Comparison of ENCODE assay signal across 8 mouse cellular contexts in the genomic region with DNA sequence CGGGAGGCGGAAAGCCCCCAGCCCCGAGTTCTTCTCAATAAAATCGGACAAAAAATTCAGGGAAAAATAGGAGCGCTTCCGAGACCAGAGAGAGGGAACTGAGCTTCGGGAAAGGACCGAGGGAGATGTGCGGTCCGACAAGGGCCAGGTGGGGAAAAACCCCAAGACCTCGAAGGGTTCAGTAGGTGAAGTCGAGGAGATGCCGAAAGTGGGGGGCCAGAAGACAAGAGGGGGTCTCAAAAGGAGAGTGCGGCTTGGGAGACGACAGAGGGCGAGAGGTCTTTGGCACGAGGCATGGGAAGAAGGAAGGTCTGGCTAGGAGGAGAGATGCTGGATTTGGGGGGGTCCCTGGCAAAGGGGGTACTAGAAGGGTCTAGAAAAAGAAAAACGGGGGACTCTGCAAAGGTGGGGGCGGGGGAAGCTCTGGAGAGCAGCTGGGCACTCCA. TPM values are rescaled to one million over a fixed set of nuclear protein-coding genes. Genes with fewer than 3 reads are reported as not detected.
DNase-seq lines count a peak whose midpoint lies in the region; ATAC-seq lines count a peak whose summit lies in the region.

No protein-coding gene starts in this region.

- peaks cover 52% of the 10 kb centered on the region for H3K27me3 ChIP-seq in liver, embryonic 16.5 days (ENCODE audit: control insufficient read depth, insufficient read depth, low read depth, low read length)

- H3K27ac ChIP-seq in liver, embryonic 16.5 days (ENCODE audit: low read length) = no peak overlapping the region

- intact Hi-C loops in heart, postnatal 10 days (cut with DNase I) = loop anchor here (5.0 kb wide), 2 partner anchors 55 to 105 kb away; a partner anchor contains a TSS

- H3K4me2 ChIP-seq in liver, embryonic 16.5 days (ENCODE audit: low read depth, low read length) = peak overlapping the region; percentile 59

- H3K4me1 ChIP-seq in liver, embryonic 16.5 days (ENCODE audit: control insufficient read depth, low read depth, low read length) = no peaks in the 10 kb centered on the region

- ATAC-seq in liver, embryonic 16.5 days (ENCODE audit: low read depth) = no peak

- H3K9ac ChIP-seq in liver, embryonic 16.5 days (ENCODE audit: low read depth, low read length) = peak overlapping the region; percentile 58

- H3K4me3 ChIP-seq in liver, embryonic 16.5 days (ENCODE audit: low read depth, low read length) = peak overlapping the region; percentile 66

- WGBS in liver, embryonic 16.5 days (ENCODE audit: insufficient replicate concordance) = under 1% methylated on average over 19 of the region's 19 CpGs

- DNase-seq in frontal cortex, postnatal 36 days (ENCODE audit: low spot score in 2 of 2) = peak; percentile 2 to 4
- DNase-seq in frontal cortex, postnatal 25 days (ENCODE audit: low spot score in 2 of 2) = no peak
- peak; percentile 6 for DNase-seq in right cerebral cortex, postnatal 25 days
- DNase-seq in right cerebral cortex, postnatal 36 days (ENCODE audit: low spot score in 2 of 2) = no peak
- peak; percentile 35 to 44 for DNase-seq in heart, postnatal 10 days
- peak; percentile 25 for DNase-seq in yolk sac, embryonic 10.5 days (ENCODE audit: low spot score)
- no peak for DNase-seq in thymus, postnatal 36 days

- no peaks in the 10 kb centered on the region for H3K9me3 ChIP-seq in liver, embryonic 16.5 days (replicated peaks; ENCODE audit: control insufficient read depth, low read length)

- no peaks in the 10 kb centered on the region for H3K36me3 ChIP-seq in liver, embryonic 16.5 days (ENCODE audit: control insufficient read depth, insufficient read depth)

RNA-seq across cellular contexts. Expression of a gene that starts 1.0 kb away (rescaled TPM):
- 10 to 100 TPM; 11.6 to 20.0 TPM for total RNA-seq in heart, postnatal 10 days (2021)
- polyA plus RNA-seq in liver, embryonic 16.5 days (2015; fragmentation: Nextera tagmentation; extraction: Ambion mirVana) = 8.3 and 8.5 TPM in 2 replicates

Comparison
In these comparisons a context has a peak if more than half of its experiments do, and no peak if none do; other contexts are left out.
1. DNase-seq: peak in frontal cortex, postnatal 36 days (2 of 2), right cerebral cortex, postnatal 25 days (single experiment), heart, postnatal 10 days (2 of 2) and yolk sac, embryonic 10.5 days (single experiment); none in frontal cortex, postnatal 25 days (0 of 2), right cerebral cortex, postnatal 36 days (0 of 2) and thymus, postnatal 36 days (0 of 2).